Mouse (Mus musculus): ENCODE measurements at regions not wholly inside any gene's neighbourhood (a gene's known extent, or its start where the extent isn't known, plus 50 kb on each side); places are given as distances from the start of the nearest gene placed in this dataset.
A peak's percentile ranks its signal among the peaks of the same experiment; 100 is the strongest.

DNA sequence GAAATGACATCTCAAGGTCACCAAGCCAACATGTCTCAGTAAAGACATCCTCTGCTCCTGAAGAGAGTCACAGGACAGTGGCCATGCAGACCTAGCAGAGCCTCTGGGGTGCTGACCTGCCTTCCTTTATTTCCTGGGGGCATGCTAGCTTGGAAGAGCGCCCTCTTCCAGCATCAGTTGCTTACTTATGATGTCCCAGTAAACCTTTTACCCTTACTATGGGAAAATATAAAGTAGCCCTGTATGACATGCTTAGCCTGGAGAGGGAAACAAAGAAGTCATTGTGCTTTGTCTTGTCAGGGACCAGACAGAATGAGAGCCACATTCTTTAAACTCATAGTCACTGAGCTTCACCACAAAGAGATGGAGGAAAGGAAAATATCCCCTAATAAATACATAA, 82.9 kb downstream of the Postn start:
- ATAC-seq (ENCODE audit: poor library complexity, severe bottlenecking): no peak

DNA sequence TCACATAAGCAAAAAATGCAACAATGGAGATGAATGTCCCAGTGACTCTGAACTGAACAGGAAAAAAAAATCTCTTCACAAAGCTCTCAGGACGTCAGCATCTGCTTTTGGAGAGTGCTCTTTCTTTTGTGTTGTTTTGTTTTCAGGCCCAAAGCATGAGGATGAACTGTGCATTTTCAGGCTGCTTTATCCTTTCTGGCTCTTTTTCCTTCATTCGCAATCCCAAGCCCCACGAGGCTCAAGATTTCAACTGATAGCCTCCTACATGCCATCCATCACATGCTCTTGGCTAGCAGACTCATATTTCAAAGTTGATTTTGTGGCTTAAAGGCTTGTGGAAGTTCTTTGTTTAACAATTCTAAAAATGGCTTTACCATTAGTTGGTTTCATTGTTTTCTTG, 86.0 kb downstream of the Postn start:
- no peak for ATAC-seq (ENCODE audit: poor library complexity, severe bottlenecking)

DNA sequence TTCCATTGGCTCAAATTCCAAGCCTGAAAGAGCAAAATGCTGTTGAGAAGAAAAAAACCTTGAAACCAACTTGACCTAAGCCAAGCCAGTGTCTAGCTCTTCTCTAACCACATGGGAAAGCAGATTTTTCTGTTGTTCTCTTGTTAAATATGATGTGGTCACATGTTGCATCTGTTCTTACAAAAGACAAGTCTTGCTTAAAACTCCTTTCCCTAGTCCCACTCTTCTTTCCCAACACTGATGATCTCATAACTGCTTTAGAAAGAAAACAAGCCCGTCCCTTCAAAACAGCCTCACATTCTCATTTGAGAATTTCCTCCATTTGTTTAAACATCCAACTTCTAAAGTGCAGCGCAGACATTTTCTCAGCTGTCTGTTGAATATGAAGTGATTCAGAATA, 96.5 kb downstream of the Postn start:
- no peak for ATAC-seq (ENCODE audit: poor library complexity, severe bottlenecking)

DNA sequence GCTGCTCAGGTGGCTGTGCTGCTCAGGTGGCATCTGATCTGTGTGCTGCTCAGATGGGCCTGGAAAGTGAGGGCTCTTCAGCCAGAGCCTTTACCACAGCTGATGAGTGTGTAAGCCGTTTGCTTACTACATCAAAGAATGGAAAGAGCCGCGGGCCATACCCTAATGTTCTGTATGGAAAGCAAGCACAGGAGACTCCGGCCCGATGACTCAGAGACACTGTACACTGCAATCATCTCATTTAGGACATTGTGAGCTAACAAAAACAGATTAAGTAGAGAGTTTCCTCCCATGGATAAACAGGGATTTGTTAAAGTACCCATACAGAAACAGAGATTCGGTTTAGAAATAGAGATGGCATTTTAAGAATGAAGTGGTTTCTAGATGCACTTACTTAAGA, 100.5 kb downstream of the Postn start:
- no peak for ATAC-seq (ENCODE audit: poor library complexity, severe bottlenecking)

DNA sequence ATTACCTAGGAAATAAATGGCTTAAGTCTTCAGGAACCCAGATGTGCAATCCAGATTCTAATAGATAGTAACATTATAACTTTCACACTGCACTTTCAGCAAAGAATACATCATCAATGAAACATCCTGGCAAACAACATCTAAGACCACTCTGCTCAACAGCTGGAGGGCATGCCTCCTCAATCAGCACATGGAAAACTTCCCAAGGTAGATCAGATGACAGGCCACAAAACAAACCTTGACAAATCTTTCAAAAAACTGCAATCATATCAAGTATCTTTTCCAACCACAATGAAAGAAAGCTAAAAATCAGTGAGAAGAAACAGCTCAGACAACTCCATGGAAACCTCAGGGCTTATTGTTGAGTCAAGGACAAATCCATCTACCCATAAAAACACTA, 105.2 kb downstream of the Postn start:
- no peak for ATAC-seq (ENCODE audit: poor library complexity, severe bottlenecking)

DNA sequence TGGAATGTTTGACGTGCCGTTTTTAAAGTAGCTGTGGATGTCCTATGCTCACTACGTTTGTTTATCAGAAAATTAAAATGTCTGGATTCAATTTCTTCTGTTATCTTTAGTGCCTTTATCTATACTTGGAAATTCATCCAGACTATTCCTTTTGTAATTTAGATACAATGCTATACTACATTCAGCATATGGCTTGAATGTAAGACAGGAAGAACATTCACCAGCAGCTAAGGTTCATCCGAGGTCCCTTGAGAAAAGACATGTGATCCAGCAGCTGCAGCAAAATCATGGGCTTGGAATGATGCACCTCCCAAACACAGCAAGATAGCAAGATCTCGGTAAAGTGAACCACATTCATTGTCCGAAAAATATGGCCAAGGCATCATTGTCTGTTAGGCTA, 113.3 kb downstream of the Postn start:
- ATAC-seq (ENCODE audit: poor library complexity, severe bottlenecking): no peak

DNA sequence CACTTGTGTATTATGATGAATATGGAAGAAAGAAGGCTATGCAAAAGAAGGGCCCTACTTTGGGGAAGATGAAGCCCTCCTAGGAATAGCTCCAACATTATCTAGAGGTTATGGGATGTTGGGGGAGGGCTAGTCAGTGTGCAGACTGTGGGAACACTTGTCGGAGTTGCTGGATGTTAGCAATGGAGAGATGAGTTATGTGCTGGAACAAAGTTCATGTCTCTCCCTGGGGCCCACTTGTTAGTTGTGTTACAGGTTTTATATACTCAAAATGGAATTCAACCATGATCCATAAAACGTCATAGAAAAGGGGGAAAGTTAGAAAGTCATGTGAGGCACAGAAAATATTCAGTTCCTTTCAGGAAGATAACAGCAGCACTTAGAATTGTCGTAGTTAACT, 115.0 kb downstream of the Postn start:
- no peak for ATAC-seq (ENCODE audit: poor library complexity, severe bottlenecking)

DNA sequence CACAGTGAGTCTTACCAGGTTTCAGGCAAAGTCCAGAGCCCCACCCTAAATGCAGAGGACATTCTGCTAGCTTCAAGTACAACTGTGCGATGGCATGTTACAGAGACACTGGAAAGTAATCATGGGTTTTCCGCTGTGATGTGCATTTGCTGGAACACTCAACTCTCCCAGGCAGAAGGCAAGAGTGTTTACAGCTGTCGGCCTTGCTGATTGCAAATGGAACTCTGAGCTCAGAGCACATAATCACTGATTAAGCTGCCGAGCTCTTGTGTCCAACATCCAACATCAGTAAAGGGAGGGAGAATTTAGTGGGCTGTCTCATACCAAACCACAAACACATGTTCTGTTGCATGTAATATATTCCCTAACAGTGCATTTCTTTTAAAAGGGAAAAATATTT, 117.1 kb downstream of the Postn start:
- ATAC-seq (ENCODE audit: poor library complexity, severe bottlenecking): no peak

DNA sequence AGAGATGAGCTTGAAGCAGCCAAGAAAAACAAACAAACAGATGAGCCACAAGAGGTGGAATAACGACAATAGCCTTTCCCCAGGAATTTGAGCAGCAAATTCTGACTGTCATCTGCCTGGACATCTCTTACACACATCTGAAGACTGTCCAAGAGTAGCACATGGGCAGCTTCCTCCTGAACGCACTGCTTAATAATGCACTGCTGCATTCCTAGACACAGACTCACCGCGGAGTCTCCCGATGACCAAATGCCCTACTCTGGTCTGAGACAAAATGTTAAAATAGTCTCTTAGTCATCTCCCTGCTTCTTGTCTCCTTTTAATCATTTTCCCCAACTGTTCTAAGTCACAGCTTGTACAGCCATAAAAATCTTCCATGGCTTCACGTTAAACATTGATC, 119.3 kb downstream of the Postn start:
- ATAC-seq (ENCODE audit: poor library complexity, severe bottlenecking): no peak

DNA sequence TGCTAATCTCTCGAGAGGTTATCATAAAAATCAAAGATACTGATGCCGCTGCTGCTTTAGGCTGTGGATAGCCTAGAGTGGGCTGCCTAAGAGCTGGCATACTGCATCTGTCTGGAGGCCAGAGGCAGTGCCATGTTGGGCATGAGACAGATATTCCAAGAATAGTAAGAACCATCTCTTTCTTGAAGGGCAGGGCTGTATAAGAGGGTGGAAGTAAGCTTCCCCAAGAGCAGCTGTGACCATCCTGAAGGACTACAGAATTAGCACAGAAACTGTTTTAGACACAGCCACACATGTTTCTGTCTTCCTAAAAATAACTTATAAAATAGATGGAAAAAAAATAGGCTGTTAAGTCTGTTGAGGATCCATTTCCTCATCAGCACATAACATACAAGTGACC, 126.4 kb downstream of the Postn start:
- ATAC-seq (ENCODE audit: poor library complexity, severe bottlenecking): no peak

DNA sequence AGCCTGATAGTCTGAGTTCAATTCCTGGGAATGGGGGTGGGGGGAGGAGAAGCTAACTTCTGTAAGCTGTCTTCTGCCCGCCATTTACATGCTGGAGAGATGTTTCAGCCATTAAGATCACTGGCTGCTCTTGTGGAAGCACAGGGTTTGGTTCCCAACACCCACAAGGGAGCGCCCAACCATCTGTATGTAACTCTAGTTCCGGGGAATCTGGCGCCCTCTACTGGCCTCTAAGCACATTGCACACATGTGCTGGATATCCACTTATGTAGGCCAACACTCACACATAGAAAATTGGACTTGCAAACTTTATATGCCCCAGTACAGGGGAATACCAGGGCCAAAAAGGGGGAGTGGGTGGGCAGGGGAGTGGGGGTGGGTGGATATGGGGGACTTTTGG, 126.9 kb downstream of the Postn start:
- no peak for ATAC-seq (ENCODE audit: poor library complexity, severe bottlenecking)

DNA sequence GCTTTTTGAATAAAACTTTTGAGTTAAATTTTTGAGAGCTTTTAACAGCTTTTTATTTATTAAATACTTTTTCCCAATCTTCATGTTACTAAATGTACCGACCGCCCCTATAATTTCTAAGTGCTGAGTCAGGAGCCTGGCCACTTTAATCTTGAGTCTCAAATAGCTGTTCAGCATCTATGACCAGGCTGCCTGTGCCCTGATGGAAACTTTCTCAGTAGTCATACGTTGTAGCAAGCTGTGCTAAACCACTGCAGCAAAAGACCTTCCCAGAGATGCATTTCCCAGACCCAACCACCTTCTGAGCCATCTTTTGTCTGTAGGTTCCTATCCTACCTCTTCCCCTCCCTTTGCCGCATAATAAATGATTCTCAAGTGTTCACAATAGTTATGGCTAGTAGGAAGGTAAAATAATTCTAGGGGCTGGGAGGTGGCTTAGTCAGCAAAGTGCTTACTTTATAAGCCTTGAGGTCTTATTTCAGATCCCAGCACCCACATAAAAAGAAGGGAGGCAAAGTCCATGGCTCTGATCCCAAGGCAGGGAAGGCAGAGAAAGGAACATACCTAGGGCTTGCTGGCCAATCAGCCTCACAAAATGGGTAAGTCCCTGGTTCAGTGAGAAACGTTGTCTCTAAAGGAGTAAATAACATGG, 129.5 kb downstream of the Postn start:
- ATAC-seq (ENCODE audit: poor library complexity, severe bottlenecking): no peak

DNA sequence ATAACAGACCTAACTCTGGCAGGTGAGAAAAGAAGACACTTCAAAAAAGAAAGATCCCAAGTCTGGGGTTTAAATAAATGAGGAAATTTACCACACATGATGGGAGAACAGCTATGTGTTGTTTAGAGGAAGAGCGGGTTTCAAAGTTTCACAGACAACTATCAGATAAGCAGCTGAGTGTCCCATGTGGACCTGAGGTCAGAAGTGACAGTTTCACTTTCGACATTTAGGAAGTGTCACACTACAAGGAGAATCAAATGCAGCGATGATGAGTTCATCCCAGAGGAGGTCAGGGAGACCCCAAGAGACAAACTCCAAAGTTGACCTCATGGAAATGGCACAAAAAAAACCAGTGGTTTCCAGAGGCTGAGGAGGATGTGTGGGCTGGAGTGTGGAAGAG, 132.7 kb downstream of the Postn start:
- peak; percentile 54 for ATAC-seq (ENCODE audit: poor library complexity, severe bottlenecking)

DNA sequence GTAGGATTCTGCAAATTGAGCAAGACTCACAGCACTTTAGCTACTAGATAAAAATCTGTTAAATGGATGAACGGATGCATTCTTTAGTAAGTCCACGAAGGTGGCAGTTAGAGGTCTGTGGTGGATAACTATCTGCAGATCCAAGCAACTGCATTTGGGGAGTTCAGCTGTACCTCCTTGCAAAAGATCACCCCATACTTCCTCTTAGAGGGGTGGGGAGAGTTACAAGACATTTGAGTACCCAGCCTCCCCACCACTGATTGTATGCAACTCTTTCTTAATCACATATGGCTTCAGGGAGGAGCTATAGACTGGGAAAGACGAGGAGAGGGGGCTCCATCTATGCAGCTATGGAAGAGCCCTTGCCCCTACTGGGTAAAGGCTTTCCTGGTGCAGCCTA, 144.1 kb downstream of the Postn start:
- peak; percentile 77 for ATAC-seq (ENCODE audit: poor library complexity, severe bottlenecking)

DNA sequence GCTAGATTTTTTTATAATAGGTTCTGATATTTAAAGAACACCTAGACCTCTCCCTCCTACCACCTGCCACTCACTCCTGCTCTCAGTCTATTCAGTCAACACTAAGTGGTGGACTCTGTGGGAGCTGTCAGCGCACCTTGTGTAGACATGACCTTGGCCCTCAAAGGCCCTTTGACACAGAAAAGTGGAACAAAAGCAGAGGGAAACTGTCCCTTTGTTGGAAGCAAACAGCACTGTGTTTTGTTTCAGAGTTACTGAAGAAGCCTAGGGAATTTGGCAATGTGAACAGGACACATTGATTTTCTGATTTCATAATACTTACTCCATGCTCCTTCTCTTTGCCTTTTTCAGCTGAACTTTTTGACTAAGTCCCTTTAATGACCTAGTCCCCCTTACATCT, 146.7 kb downstream of the Postn start:
- ATAC-seq (ENCODE audit: poor library complexity, severe bottlenecking): no peak

DNA sequence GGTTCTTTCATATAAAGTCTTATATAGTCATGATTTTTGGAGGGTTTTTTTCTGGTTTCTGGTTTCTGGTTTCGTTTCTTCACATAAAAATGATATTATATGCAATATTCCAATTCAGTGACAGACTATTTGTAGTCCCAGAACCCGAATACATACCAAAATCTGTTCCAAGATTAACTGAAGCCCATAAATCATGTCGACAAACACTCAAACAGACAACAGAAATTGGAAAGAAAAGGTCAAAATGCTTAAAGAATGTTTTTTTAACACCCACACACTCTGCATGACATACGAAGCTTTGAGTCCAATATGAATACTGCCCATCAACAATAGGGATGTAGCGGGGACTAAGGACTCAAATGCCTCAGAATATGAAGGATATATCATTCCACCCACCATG, 148.0 kb downstream of the Postn start:
- no peak for ATAC-seq (ENCODE audit: poor library complexity, severe bottlenecking)

DNA sequence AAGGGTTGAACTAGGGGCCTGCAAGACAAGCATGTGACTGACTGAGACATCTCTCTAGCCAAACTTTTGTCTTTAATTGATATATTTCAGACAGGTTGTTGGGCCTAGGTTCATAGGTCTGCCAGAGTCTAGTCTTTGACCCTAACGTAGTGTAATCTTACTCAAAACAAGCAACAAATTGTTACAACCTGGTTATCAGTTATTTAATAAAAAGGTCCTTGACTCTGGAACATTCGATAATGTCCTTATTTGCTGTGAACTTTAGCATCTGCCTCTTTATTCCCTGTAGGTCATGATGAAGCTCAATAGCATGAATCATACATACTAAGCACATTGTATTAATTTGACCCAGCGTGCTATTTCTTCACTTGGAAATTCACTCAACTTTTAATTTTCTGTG, 156.3 kb downstream of the Postn start:
- no peak for ATAC-seq (ENCODE audit: poor library complexity, severe bottlenecking)

DNA sequence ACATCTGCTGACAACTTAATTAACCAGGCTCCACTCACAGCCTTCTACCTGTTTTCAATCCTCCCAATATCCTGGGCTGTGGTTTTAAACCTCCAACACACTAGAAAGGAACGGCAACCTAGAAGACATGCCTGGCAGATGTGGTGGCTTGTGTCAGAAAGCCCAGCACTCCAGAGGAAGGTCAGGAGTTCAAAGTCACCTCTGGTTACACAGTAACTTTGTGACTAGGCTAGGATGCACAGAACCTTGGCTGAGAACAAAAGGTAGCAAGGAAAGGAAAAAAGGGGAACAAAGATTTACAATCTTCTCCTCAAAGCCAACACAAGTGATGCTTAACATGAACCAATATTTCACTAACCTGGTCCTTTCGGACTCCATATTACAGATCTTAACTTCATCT, 161.8 kb downstream of the Postn start:
- ATAC-seq (ENCODE audit: poor library complexity, severe bottlenecking): no peak

DNA sequence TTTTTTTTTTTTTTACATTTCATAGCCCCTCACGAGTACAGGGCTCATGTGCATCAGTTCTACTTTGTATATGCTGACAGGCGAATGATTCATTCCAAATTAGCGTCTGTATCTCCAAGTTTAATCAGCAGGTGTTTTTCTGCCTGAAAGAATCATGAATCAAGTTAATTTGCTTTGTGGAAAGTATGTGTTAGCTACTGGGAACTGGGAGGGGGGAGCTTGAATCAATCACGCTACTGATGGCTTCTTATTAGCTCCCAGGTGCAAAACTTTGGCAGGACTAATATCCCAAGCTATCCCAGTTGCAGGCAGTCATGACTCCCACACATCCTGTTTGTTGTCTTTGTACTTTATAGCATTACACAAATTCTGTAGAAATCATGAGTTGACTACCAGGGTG, 165.7 kb downstream of the Postn start:
- no peak for ATAC-seq (ENCODE audit: poor library complexity, severe bottlenecking)

DNA sequence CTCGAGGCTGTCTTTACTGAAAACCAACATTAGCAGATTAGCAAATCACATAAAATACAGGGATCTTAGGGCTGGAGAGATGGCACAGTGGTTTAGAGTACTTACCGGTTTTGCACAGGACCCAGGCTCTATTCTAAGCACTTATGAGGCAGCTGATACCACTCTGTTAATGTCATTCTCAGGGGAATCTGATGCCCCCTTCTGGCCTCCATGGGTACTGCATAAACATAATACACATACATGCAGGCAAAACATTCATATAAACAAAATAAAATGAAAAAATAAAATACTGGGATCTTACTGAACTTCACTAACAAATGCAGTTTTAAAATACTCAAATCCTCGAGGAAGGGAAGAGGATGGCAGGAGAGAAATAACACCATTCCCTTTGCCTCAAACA, 164.3 kb upstream of the Supt20 start:
- ATAC-seq (ENCODE audit: poor library complexity, severe bottlenecking): no peak

DNA sequence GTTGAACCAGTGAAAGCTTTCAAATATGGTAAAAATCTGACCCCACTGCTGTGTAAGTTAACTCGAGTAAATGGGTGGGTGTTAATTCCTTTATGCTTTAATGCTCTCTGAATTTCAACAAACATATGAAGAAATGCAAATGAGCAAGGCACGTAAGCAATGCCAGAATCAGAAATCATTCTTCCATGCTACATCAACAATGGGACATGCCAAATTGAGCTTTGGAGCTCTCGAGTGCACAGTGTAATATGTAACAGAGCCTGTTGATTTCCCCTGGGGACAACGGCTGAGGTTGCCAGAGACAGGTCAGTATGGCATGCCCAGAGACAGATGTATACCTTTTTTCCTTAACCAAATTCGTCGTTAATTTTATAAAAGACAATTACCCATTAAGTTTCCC, 162.4 kb upstream of the Supt20 start:
- ATAC-seq (ENCODE audit: poor library complexity, severe bottlenecking): no peak

DNA sequence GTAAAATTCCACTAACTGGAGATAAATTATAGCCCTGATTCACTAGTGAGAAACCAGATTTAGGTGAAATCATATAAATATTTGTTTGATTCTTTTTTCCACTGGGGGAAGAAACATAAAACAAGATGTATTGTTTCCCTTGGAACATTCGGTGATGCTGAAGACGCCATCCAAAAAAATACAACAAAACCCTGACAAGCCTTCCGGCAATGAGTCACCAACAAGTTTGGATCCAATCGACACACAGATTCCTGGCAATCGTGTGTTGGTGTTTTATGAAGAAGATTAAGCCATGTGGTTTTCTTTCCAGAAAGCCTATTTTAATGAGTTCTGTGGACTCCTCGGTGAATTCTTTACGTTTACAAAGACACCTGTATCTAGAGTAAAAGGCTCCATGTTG, 157.2 kb upstream of the Supt20 start:
- no peak for ATAC-seq (ENCODE audit: poor library complexity, severe bottlenecking)

DNA sequence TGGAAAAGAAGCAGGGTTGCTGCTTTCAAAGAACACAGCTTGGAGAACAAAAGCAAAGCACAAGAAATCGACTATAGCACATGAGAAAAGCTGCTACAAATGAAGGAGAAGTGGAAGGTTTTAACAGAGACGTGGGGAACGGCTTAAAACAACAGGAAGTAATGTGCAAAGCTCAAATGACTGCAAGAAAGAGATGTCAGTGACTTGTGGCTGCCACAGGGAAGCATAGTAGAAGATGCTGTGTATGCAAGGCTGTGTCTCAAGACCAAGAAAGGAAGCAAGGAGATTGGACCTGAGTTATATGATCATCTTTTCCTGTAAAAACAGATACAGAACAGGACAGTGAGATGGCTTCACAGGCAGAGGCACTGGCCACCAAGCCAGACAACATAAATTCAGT, 154.6 kb upstream of the Supt20 start:
- ATAC-seq (ENCODE audit: poor library complexity, severe bottlenecking): peak; percentile 67; the same call in 1 of the 2 replicates
